Mouse (Mus musculus) C2C12 (cell line): ENCODE measurements around the gene Mpp3.

Experiments
- CEBPB ChIP-seq: IDR thresholded peaks from one replicate; pipeline ENCODE4 v1.6.1; 2011; ENCODE audit warnings: low read depth, mild to moderate bottlenecking, control low read depth, moderate library complexity
- CTCF ChIP-seq: IDR thresholded peaks from one replicate; pipeline ENCODE4 v1.5.1; 2011; ENCODE audit not compliant: control insufficient read depth, insufficient read depth, insufficient read length
- FOSL1 ChIP-seq: IDR thresholded peaks from one replicate; pipeline ENCODE4 v1.8.0; 2011; ENCODE audit warnings: mild to moderate bottlenecking, low read length; ENCODE audit not compliant: poor library complexity, insufficient read depth, severe bottlenecking
- MAX ChIP-seq: IDR thresholded peaks from one replicate; pipeline ENCODE4 v1.6.1; 2011; ENCODE audit warnings: mild to moderate bottlenecking, control low read depth
- MYOD1 ChIP-seq: IDR thresholded peaks from one replicate; pipeline ENCODE4 v1.6.1; 2011; ENCODE audit warnings: low read depth; ENCODE audit not compliant: control insufficient read depth, insufficient read length
- MYOG ChIP-seq: IDR thresholded peaks from one replicate; pipeline ENCODE4 v1.6.1; 2011; ENCODE audit not compliant: control insufficient read depth, insufficient read length; ENCODE audit errors: extremely low read depth
- USF1 ChIP-seq: IDR thresholded peaks from one replicate; pipeline ENCODE4 v1.6.1; 2011; ENCODE audit warnings: low read depth, mild to moderate bottlenecking, control low read depth, moderate library complexity

DNA sequence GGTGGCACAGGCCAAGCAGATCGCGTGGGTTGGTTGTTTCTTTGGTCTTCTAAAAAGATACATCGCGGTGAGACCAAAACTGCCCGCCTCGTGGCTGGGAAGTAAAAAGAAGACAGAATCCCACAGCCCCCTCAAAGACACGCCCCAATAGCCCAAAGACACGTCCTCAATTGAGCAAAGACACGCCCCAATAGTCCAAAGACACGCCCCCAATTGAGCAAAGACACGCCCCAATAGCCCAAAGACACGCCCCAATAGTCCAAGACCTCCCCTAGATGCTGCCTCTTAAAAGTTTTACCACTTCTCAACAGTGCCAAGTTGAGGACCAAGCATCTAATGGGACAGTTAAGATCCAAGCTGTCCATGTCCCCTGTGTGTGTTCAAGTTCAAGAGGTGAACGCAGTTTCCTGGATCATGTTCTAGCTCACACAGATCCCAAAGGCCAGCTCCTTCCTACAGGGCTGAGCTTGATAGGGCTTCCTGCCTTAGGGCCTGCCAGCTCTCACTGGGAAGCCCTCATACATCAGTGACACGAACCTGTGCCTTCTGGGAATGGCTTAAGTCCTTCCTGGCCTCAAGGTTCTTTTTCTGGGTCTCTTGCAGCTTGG lies 21.7 kb upstream of the Mpp3 start:
- TF ChIP-seq CTCF, result no peak
- TF ChIP-seq MAX, result no peak
- no peak for TF ChIP-seq MYOG
- no peak for TF ChIP-seq USF1
- no peak for TF ChIP-seq FOSL1
- no peak for TF ChIP-seq CEBPB
- no peak for TF ChIP-seq MYOD1
